Mouse (Mus musculus) megakaryocyte-erythroid progenitor cell, adult 5-6 weeks (primary cell): ENCODE results near the gene Ttll13. TPM values are rescaled to one million over a fixed set of nuclear protein-coding genes. Genes with fewer than 3 reads are reported as not detected.

Experiments
- ATAC-seq: replicated peaks from 2 replicates; pipeline ENCODE4 v1.8.0; 2016; ENCODE audit warnings: mild to moderate bottlenecking, inconsistent platforms; ENCODE audit not compliant: severe bottlenecking, poor library complexity, low FRiP score, low TSS enrichment
- total RNA-seq, 2 experiments: library from RNA; stranded (forward) in 1 of 2; stranded (reverse) in 1 of 2; fragments of 200-1000, 215-1000 nt in 1 of 2; fragments of >200 nt in 1 of 2; fragmentation: Nextera tagmentation in 1 of 2; gene quantifications; 2 replicates each; pipeline ENCODE4 v1.2.3; 2014 to 2017

The Ttll13 gene
- total RNA-seq, 2 experiments from 2014 or later = 1.9 TPM; not detected in 1

- ATAC-seq = no peak
Measured at GRCm38 (mm10) chr7:80257706-80258105, 11.5 kb downstream of the Ttll13 start.

- peak; percentile 79 for ATAC-seq
Measured at GRCm38 (mm10) chr7:80260625-80261371, 14.6 kb downstream of the Ttll13 start, which contains the start of gene Ngrn. Gene Ngrn, plus strand, starts transcription at chr7:80261215.

DNA sequence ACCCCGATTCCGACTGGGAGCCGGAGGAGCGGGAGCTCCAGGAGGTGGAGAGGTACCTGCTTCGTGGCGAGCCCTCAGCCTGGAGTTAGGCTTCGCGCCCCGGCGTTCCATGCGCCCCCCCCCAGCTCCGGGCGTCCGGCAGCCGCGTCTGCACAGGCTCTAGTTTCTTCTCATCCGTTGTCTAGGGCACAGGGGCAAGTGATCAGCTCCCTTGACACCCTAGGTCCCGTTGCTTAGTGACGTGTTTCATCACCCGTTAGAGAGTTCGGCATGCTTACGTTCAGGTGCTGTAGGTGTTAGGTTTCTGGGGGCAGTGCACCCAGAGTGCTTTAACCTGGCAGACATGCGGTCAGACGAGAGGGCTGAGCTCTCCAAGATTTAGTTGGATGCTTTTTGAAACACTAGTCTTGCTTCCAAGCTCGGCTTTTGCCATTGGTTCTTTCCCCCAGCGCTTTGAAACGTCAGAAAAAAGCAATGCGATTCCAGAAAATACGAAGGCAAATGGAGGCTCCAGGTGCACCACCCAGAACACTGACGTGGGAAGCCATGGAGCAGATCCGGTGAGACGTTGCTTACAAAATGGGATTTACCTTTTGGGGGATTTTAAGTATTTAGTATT is 15.3 kb downstream of the Ttll13 start:
- peak; percentile 53 for ATAC-seq

GRCm38 (mm10) chr7:80264606-80265005 is 18.4 kb downstream of the Ttll13 start:
- no peak for ATAC-seq

- no peak for ATAC-seq
Measured at GRCm38 (mm10) chr7:80267764-80268163, 21.6 kb downstream of the Ttll13 start.

GRCm38 (mm10) chr7:80268897-80269750 is 22.9 kb downstream of the Ttll13 start, which contains the start of gene Vps33b:
Gene Vps33b, plus strand, starts transcription at chr7:80269649.
- ATAC-seq = peak; percentile 94

GRCm38 (mm10) chr7:80269751-80270255 is 23.6 kb downstream of the Ttll13 start:
- ATAC-seq = peak; percentile 49

DNA sequence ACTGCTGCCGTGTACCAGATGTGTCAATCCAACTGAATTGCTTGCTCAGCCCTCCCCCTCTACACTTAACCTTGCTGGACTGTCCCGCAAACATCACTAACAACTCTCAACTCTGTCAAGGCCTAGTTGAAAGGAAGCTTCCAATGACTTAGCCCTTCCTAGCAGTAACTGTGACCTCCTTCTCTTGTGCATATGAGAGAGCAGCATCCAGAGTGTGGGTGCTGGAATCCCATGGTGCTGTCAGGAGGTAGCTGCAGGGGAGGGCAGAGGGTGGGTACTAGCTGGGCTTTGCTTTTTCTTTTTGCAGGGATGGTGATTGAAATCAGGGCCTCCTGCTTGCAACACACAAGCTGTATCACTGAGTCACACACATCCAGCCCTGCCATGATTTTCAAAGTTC is 27.3 kb downstream of the Ttll13 start:
- no peak for ATAC-seq

DNA sequence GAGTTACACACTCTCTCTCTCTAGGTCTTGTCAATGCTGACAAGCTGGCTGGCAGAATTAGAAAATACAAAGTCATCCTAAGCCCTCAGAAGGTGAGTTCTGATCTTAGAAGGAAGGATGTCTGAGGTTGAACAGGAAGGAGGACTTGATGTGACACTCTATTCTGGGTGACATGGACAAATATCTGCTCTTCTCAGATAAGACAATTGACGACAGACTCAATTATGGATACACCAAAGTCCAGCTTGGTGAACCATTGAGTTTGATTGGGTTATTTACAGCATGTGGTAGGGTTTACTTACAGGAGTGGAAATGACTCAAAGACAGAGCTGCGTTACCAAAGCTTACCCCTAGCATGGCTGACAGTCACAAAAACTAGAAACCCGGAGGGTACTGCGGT is 30.2 kb downstream of the Ttll13 start:
- no peak for ATAC-seq

DNA sequence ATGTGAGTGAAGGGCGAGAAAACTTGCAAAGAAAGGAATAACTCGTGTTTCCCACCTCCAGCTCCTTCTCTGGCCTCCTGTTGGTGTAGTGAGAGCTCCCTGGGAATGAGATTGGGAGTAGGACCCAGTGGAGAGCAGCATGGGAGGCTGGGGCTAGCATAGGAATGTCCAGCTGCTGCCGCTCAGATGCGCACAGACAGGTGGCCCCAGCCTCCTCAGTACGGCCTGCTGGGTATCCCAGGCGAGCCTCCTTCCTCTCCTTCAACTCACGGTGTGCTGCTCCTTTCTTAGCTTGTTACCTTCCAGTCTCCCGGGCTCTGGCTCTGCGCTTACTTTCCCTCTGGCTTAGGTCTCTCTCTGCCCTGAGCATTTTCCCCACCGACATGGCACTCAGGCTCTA is 33.9 kb downstream of the Ttll13 start:
- no peak for ATAC-seq

DNA sequence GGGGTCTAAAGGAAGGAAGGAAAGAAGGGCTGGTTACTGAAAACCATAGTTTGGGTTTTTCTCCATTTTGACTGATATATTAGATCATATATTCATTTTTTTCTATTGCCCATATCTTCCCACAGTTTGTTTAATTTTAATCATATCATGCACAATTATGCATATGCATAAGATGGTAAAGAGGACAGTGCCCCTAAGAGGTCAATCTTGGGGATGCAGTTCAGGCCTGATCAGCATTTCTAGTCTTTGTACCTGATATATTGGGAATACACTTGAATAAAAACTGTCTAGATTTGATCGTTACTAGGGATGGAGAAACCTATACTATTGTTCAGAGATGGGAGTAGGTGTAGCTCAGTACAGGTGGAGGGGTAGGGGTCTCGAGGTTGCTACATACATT is 34.8 kb downstream of the Ttll13 start:
- no peak for ATAC-seq

GRCm38 (mm10) chr7:80281646-80282045 is 35.5 kb downstream of the Ttll13 start:
- no peak for ATAC-seq

GRCm38 (mm10) chr7:80283226-80283918 is 37.2 kb downstream of the Ttll13 start:
- no peak for ATAC-seq

- no peak for ATAC-seq
Measured at GRCm38 (mm10) chr7:80284391-80284790, 38.2 kb downstream of the Ttll13 start.

GRCm38 (mm10) chr7:80285725-80286124 is 39.5 kb downstream of the Ttll13 start:
- ATAC-seq = no peak

DNA sequence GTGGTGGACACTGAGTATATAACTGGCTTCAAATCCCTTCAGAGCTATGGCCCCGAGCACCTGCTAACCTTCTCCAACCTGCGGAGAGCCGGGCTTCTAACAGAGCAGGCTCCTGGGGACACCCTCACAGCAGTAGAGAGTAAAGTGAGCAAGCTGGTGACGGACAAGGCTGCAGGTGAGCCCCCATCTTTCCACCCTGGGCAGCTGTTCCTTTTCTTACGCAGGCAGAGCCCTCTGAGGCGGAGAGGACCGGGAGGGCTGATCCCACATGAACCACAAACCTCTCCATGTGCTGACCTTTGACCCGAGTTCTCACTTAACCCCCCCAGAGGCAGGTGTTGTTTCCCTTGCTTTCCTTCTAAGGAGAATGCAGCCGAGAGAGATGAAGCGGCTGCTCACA is 41.6 kb downstream of the Ttll13 start:
- no peak for ATAC-seq

GRCm38 (mm10) chr7:80294062-80294763 is 48.0 kb downstream of the Ttll13 start, which contains the start of gene Prc1:
Gene Prc1, plus strand, starts transcription at chr7:80294450.
- peak; percentile 98 for ATAC-seq

- ATAC-seq = no peak
Measured at GRCm38 (mm10) chr7:80294764-80295648, 48.8 kb downstream of the Ttll13 start.
